Mouse (Mus musculus): ENCODE measurements around the gene Yeats4.

Yeats4 gene

DNA sequence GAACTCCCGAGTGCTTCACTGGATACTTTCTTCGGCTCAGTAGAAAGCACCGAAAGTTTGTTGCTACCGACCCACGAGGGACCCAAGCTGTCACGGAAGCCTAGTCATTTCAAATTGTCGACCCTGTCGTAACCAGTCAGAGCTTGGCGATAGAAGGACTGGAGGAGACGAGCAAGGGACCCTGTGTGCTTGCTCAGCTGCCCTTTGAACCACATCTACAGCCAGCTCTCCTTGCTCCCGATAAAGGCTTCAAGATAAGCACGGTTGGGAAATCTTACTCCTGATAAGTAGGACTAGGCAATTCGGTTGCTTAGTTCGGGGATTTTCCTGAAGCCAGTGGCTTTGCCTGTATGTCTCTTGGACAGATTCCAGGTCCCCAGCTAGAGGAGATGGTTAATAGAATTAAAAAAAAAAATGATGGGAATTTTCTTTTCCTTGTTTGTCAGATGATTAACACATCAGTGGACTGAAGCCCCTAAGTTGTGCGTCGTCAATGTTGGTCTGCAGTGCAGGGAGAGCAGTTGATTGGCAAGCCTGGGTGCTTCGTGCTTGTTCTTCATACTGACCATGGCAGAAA, 21.2 kb downstream of the Yeats4 start:
- no peak for ATAC-seq (ENCODE audit: low TSS enrichment)

DNA sequence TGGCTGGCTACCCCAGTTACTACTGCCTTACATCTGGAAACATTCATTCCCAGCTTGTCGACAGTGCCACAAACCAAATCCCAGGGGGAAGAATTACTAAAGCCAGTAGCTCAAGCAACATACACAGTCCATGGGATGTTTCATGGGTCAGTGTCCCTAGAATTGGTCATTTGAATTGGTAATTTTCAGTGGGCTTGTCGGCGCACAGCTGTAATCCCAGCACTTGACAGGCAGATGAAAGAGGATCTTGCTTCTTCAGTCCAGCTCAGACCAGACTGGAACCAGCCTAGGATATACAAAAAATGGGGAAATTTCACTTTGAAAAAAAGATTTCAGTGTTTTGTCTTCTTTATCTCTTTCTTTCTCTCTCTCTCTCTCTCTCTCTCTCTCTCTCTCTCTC, 24.6 kb downstream of the Yeats4 start:
- no peak for ATAC-seq (ENCODE audit: low TSS enrichment)

- ATAC-seq (ENCODE audit: low TSS enrichment): no peak
Observed at GRCm38 (mm10) chr10:117196696-117197095, 27.6 kb downstream of the Yeats4 start.

- ATAC-seq (ENCODE audit: low TSS enrichment): no peak
Observed at GRCm38 (mm10) chr10:117195748-117196147, 28.6 kb downstream of the Yeats4 start.

- no peak for ATAC-seq (ENCODE audit: low TSS enrichment)
Observed at GRCm38 (mm10) chr10:117195005-117195404, 29.3 kb downstream of the Yeats4 start.

DNA sequence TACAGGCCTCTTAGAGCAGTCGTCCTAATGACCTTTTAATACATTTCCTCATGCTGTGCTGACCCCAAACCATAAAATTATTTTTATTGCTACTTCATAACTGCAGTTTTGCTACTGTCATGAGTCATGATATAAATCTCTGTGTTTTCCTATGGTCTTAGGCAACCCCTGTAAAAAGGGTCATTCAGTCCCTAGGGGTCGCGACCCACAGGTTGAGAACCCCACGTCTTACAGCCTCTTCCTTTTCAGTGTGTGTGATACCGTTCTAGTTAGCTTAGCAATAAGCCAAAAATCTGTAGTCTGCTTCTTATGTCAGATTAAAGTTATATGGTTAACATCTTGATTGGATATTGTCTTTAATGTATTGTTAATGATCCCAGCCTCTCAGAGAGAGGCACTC, 30.9 kb downstream of the Yeats4 start:
- ATAC-seq (ENCODE audit: low TSS enrichment): no peak

- ATAC-seq (ENCODE audit: low TSS enrichment): no peak
Observed at GRCm38 (mm10) chr10:117185399-117186089, 38.8 kb downstream of the Yeats4 start.

DNA sequence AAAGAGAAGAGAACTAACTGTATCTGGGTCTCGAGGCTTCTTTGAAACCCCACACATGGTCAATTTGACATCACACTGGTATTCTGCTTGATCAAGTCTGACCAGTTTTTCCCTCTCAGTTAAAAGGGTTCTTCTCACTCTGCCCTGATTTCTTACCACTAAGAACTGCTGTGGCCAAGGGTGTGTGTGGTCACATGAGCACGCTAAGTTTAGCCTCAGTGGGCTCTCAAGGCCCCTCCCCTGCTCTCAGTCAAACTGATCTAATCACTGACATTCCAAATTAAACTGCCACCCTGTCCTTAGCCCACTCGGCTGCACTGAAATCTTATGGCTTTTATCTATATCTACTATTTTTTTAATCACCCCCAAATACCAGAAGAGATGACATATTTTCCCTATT, 43.2 kb downstream of the Yeats4 start:
- no peak; the same call in 1 of the 2 replicates for ATAC-seq (ENCODE audit: low TSS enrichment)

- ATAC-seq (ENCODE audit: low TSS enrichment): no peak
Observed at GRCm38 (mm10) chr10:117174645-117175044, 49.7 kb downstream of the Yeats4 start.

- no peak for ATAC-seq (ENCODE audit: low TSS enrichment)
Observed at GRCm38 (mm10) chr10:117173566-117174438, 50.5 kb downstream of the Yeats4 start.

DNA sequence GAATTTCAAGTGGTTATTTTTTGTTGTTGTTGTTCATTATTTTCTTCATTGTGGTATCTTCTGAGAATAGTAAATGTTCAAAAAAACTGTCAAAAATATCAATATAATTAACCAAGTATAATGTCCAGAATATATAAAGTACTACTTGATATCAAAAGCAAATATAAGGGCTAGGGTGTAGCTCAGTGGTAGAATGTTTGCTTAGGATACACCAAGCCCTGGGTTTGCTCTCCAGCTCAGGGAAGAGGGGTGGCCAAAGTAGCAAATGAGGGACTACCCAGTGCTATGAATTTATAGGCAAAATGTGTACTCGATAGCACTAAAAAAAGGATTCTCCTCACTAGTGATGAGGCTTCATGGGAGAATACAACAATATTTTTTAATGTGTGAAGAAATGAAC, 51.2 kb downstream of the Yeats4 start:
- ATAC-seq (ENCODE audit: low TSS enrichment): no peak

- ATAC-seq (ENCODE audit: low TSS enrichment): no peak
Observed at GRCm38 (mm10) chr10:117172069-117172468, 52.2 kb downstream of the Yeats4 start.

DNA sequence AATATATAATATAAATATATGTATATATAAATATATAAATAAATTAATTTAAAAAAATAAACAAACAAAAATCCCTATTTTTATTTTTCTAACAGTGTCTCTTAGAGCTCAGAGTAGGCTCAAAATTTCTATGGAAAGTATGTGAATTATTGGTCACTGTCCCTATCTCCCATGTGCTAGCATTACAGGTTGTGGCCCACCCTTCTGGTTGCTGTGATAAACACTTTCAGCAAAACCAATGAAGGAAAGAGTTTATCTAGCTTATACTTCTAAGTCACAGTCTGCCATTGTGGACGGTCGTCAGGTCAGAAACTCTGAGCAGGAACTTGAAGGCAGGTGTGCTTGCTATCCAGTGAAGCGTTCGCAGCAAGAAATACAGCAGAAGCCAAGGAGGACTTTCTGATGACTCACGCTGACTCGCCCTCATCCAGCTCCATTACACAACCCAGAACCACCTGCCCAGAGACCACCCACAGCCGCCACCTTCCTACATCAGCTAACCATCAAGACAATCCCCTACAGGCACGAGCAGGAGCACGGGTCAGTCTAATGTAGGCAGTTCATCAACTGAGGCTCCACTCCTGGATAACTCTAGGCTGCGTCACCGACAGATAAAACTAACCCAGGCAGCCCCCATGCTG, 57.4 kb downstream of the Yeats4 start:
- ATAC-seq (ENCODE audit: low TSS enrichment): no peak

Data from frontal cortex, adult (tissue).